Mouse (Mus musculus): ENCODE data around the gene Abcb4. TPM values are rescaled to one million over a fixed set of nuclear protein-coding genes. Genes with fewer than 3 reads are reported as not detected.
"Not testable (repeated sequence)": the region's sequence is repeated elsewhere in the genome, so short reads cannot be mapped to it uniquely, and the experiment has no call there.

Abcb4 gene
- 0.29 and 0.46 TPM in 2 replicates for polyA plus RNA-seq (2015; fragmentation: Nextera tagmentation; extraction: Ambion mirVana)

GRCm38 (mm10) chr5:8893300-8894103 lies at the start of gene Abcb4:
Gene Abcb4 (plus strand): TSS chr5:8893717.
- Histone ChIP-seq H3K4me2 (peak within 1 kb of the TSS; percentile 95), H3K27me3 (replicated peaks) (no peaks in the 10 kb centered on the region; the same call in 1 of the 2 replicates), H3K9ac (peak within 1 kb of the TSS; percentile 53), H3K4me1 (peaks cover 13% of the 10 kb centered on the region), H3K4me3 (peak within 1 kb of the TSS; percentile 49), H3K36me3 (replicated peaks) (no peaks in the 10 kb centered on the region), H3K27ac (no peak within 1 kb of the TSS), H3K9me3 (no peaks in the 10 kb centered on the region)
- under 1% methylated on average over 65 of the region's 65 CpGs for WGBS
- ATAC-seq (replicated peaks) = peak; percentile 95

DNA sequence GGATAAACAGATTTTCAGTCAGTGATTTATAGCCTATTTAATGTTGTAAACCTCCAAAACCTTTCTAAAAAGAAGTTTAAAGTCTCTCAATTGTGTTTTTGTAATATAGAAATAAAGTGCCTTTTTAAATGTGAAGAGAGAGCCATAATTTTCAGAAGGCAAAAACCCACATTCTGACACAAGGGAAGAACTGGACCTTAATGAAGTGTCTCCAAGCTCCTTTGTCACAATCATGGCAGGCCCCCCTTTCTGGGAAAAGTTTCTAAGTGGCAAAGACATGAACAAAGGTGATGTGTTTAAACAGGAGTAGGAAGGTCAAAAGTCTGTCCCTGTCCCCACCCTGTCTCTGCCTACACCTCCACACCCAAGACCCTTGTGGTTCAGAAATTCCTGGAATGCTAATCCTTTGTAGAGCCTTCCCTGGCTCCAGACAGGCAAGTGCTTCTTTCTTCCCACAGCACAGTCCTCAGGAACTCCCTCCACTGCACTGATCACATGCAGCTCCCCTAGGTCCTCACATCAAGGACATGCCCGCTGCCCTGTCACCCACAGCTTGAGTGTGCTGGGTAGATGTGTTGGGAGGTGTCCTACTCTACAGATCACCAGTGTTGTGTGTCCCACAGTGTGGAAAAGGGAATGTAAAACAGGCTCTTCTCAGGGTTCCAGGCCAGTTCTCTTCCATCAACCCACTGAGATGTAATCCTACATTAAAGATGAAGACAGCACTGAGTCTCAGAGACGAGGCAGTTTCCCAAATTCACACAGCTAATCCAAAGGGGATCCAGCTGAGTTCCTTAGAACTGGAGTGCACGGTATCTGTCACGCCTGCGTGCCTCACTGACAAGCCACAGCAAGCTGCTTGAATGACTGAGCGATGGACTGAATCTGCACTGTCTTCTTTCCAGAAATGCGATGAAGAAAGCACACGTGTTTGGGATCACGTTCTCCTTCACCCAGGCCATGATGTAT lies 44.6 kb upstream of the Abcb4 start:
- WGBS = 23% methylated on average over 6 of the region's 9 CpGs
- ATAC-seq (replicated peaks); H3K27ac ChIP-seq; H3K9me3 ChIP-seq; H3K36me3 ChIP-seq (replicated peaks); H3K4me2 ChIP-seq; H3K4me3 ChIP-seq; H3K27me3 ChIP-seq (replicated peaks); H3K9ac ChIP-seq; H3K4me1 ChIP-seq: not testable (repeated sequence)

GRCm38 (mm10) chr5:8850851-8851250 lies 42.7 kb upstream of the Abcb4 start:
- Histone ChIP-seq H3K4me3 (no peak overlapping the region), H3K27me3 (replicated peaks) (no peaks in the 10 kb centered on the region), H3K4me1 (no peaks in the 10 kb centered on the region), H3K36me3 (replicated peaks) (no peaks in the 10 kb centered on the region), H3K9me3 (no peaks in the 10 kb centered on the region), H3K9ac (no peak overlapping the region), H3K27ac (no peak overlapping the region), H3K4me2 (no peak overlapping the region)
- no peak for ATAC-seq (replicated peaks)
- 50% methylated on average over 4 of the region's 4 CpGs for WGBS

- no peak overlapping the region for H3K9ac ChIP-seq
- H3K4me1 ChIP-seq = no peaks in the 10 kb centered on the region
- H3K4me2 ChIP-seq = no peak overlapping the region
- no peaks in the 10 kb centered on the region for H3K36me3 ChIP-seq (replicated peaks)
- no peaks in the 10 kb centered on the region for H3K27me3 ChIP-seq (replicated peaks)
- WGBS = 72% methylated on average over 6 of the region's 6 CpGs
- H3K4me3 ChIP-seq = no peak overlapping the region
- ATAC-seq (replicated peaks) = no peak
- H3K9me3 ChIP-seq = no peaks in the 10 kb centered on the region
- no peak overlapping the region for H3K27ac ChIP-seq
Observed at GRCm38 (mm10) chr5:8857201-8857600, 36.3 kb upstream of the Abcb4 start.

GRCm38 (mm10) chr5:8861811-8862210 lies 31.7 kb upstream of the Abcb4 start:
- no peak overlapping the region for H3K9ac ChIP-seq
- H3K4me2 ChIP-seq = no peak overlapping the region
- H3K4me3 ChIP-seq = no peak overlapping the region
- WGBS = 77% methylated on average over 1 of the region's 1 CpGs
- ATAC-seq (replicated peaks) = no peak
- no peaks in the 10 kb centered on the region for H3K9me3 ChIP-seq
- no peak overlapping the region for H3K27ac ChIP-seq
- H3K27me3 ChIP-seq (replicated peaks) = no peaks in the 10 kb centered on the region
- H3K36me3 ChIP-seq (replicated peaks) = no peaks in the 10 kb centered on the region
- H3K4me1 ChIP-seq = no peaks in the 10 kb centered on the region

GRCm38 (mm10) chr5:8863580-8864337 lies 29.8 kb upstream of the Abcb4 start:
- ATAC-seq (replicated peaks) = peak; percentile 34; the same call in 1 of the 2 replicates
- WGBS = 44% methylated on average over 14 of the region's 14 CpGs

DNA sequence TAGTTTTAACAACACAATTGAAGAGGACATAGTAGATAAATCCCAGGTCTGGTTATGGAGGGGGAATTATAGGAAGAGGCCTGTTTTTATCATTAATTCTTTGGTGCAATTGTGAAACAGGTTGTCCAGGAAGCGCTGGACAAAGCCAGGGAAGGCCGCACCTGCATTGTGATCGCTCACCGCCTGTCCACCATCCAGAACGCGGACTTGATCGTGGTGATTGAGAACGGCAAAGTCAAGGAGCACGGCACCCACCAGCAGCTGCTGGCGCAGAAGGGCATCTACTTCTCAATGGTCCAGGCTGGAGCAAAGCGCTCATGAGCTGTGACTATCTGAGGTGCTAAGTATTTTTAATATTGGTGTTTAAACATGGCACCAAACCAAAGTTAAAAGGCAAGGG lies 27.9 kb upstream of the Abcb4 start:
- H3K9me3 ChIP-seq; H3K4me3 ChIP-seq; H3K36me3 ChIP-seq (replicated peaks); H3K4me1 ChIP-seq; H3K27ac ChIP-seq; ATAC-seq (replicated peaks); H3K27me3 ChIP-seq (replicated peaks); H3K9ac ChIP-seq; H3K4me2 ChIP-seq: not testable (repeated sequence)
- WGBS = 94% methylated on average over 11 of the region's 11 CpGs

More at GRCm38 (mm10) chr5:8863580-8864337, 29.8 kb upstream of the Abcb4 start:
- no peak overlapping the region for H3K9ac ChIP-seq
- no peaks in the 10 kb centered on the region for H3K4me1 ChIP-seq
- no peak overlapping the region for H3K4me2 ChIP-seq
- H3K4me3 ChIP-seq = no peak overlapping the region
- H3K27ac ChIP-seq = no peak overlapping the region
- no peaks in the 10 kb centered on the region for H3K36me3 ChIP-seq (replicated peaks)
- no peaks in the 10 kb centered on the region for H3K27me3 ChIP-seq (replicated peaks)
- no peaks in the 10 kb centered on the region for H3K9me3 ChIP-seq

DNA sequence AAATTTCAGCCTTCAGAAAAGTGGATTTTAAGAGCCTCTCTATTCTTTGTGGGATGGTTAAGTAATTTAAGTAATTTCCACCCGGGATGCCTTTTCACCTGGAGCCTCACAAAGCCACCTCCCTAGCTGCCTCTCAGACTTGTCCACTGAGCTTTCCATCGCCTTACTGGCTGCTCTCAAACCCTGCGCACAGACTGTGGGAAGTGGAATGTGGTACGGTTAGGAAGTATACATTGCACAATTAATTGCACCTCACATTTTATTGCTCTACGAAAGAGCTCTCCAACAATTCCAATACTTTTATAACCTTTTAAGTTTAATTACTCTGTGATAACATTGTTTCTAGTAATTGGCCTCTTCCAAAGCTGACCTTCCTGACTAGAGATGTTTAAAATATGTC lies 27.2 kb upstream of the Abcb4 start:
- ATAC-seq (replicated peaks) = no peak
- Histone ChIP-seq H3K4me1 (no peaks in the 10 kb centered on the region), H3K36me3 (replicated peaks) (no peaks in the 10 kb centered on the region), H3K9me3 (no peaks in the 10 kb centered on the region), H3K9ac (no peak overlapping the region), H3K4me3 (no peak overlapping the region), H3K27ac (no peak overlapping the region), H3K27me3 (replicated peaks) (no peaks in the 10 kb centered on the region), H3K4me2 (no peak overlapping the region)
- 89% methylated on average over 5 of the region's 5 CpGs for WGBS

- no peaks in the 10 kb centered on the region for H3K9me3 ChIP-seq
- no peak overlapping the region for H3K4me3 ChIP-seq
- H3K4me1 ChIP-seq = no peaks in the 10 kb centered on the region
- H3K36me3 ChIP-seq (replicated peaks) = no peaks in the 10 kb centered on the region
- 0% methylated on average over 1 of the region's 1 CpGs for WGBS
- no peak overlapping the region for H3K9ac ChIP-seq
- H3K27ac ChIP-seq = no peak overlapping the region
- H3K4me2 ChIP-seq = no peak overlapping the region
- no peaks in the 10 kb centered on the region for H3K27me3 ChIP-seq (replicated peaks)
- ATAC-seq (replicated peaks) = no peak; the same call in 1 of the 2 replicates
Observed at GRCm38 (mm10) chr5:8868019-8868418, 25.5 kb upstream of the Abcb4 start.

DNA sequence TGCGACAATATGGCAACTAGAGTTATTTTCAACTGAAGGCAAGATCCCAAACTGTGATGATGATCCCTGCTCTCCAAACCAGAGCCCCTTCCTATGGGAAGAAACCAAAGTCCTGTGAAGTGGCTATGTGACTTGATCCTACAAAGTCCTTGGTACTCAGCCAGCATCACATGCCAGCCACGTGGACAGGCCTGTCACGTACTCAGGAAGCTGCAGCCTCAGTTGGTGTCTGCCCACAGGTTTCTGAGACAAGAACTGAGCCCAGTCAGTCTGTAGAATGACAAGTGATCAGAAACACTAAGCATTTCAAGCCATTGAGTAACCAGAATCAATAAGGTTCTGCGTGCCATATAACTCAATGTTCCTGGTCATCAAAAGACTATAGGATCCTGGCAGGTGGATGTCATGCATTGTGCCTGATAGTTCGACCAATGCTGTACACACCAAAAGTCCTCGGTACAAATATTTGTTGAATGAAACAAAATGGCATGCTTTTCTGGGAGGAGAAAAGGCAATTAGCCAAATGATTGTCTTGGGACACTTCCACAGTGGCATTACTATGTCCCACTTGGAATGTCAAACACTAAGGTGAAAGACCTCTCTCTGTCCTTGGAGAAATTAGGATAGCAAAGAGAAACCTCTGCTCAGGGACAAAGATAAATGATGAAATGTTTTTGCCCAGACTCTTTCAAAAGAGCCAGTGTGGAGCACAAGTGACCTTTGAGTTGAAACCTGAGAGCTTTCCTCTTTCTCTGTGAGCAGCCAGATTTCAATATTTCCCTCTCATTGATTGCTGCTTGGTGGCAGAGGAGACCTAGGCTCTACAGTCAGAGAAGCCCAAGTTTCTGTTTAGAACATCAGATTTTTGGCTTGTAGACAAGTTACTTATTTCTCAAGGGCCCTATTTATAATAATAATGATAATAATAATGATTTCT lies 20.3 kb upstream of the Abcb4 start:
- no peak overlapping the region for H3K27ac ChIP-seq
- H3K4me3 ChIP-seq = no peak overlapping the region
- no peaks in the 10 kb centered on the region for H3K4me1 ChIP-seq
- no peak overlapping the region for H3K9ac ChIP-seq
- no peaks in the 10 kb centered on the region for H3K9me3 ChIP-seq
- H3K4me2 ChIP-seq = no peak overlapping the region
- 88% methylated on average over 6 of the region's 6 CpGs for WGBS
- H3K36me3 ChIP-seq (replicated peaks) = no peaks in the 10 kb centered on the region
- H3K27me3 ChIP-seq (replicated peaks) = no peaks in the 10 kb centered on the region
- no peak for ATAC-seq (replicated peaks)

- H3K4me3 ChIP-seq = no peak overlapping the region
- WGBS = 93% methylated on average over 2 of the region's 2 CpGs
- no peak overlapping the region for H3K27ac ChIP-seq
- no peak for ATAC-seq (replicated peaks)
- H3K9ac ChIP-seq = no peak overlapping the region
- H3K9me3 ChIP-seq = no peaks in the 10 kb centered on the region
- H3K36me3 ChIP-seq (replicated peaks) = no peaks in the 10 kb centered on the region
- H3K4me1 ChIP-seq = no peaks in the 10 kb centered on the region
- no peaks in the 10 kb centered on the region for H3K27me3 ChIP-seq (replicated peaks)
- no peak overlapping the region for H3K4me2 ChIP-seq
Observed at GRCm38 (mm10) chr5:8877086-8877485, 16.4 kb upstream of the Abcb4 start.

Data from midbrain, embryonic 15.5 days (tissue).